In the genomic region with DNA sequence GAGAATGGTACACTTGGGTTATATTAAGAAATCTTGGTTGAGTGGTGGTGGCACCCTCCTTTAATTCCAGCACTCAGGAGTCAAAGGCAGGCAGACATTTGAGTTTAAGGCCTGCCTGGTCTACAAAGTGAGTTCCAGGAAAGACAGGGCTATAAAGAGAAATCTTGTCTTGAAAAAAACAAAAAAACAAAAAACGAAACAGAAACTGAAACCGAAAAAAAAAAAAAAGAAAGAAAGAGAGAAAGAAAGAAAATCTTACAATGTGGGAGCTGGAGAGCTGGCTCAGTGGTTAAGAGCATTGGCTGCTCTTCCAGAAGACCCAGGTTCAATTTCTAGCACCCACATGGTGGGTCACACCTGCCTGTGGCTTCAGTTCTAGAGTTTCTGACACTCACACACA, we compare ENCODE assay signal across 23 mouse cellular contexts. TPM values are rescaled to one million over a fixed set of nuclear protein-coding genes. Genes with fewer than 3 reads are reported as not detected.
"Had no signal": no experiment of that assay in that cellular context is flagged by ENCODE, and none has a peak within 500 bp of the region (broad histone marks: within the 10 kb centered on the region; RNA-seq: fewer than 3 reads in every experiment).

No protein-coding gene starts in this region.

- H3K4me3 ChIP-seq: kidney, embryonic 15.5 days; limb, embryonic 12.5 days; limb, embryonic 15.5 days; liver, embryonic 15.5 days; lung, embryonic 15.5 days; megakaryocyte, embryonic 14.5 days; midbrain, embryonic 10.5 days; midbrain, embryonic 13.5 days; myocyte; stomach, embryonic 15.5 days had no signal

- ATAC-seq: midbrain, embryonic 13.5 days; midbrain, embryonic 16.5 days had no signal

- H3K9me3 ChIP-seq: kidney, embryonic 15.5 days; limb, embryonic 12.5 days; limb, embryonic 15.5 days; liver, embryonic 15.5 days; lung, embryonic 15.5 days; megakaryocyte, embryonic 14.5 days; midbrain, embryonic 13.5 days; stomach, embryonic 15.5 days had no signal

- H3K27ac ChIP-seq: kidney, embryonic 15.5 days; limb, embryonic 12.5 days; limb, embryonic 15.5 days; liver, embryonic 15.5 days; lung, embryonic 15.5 days; midbrain, embryonic 10.5 days; midbrain, embryonic 13.5 days; stomach, embryonic 15.5 days had no signal

- H3K4me2 ChIP-seq: kidney, embryonic 15.5 days; limb, embryonic 12.5 days; limb, embryonic 15.5 days; liver, embryonic 15.5 days; lung, embryonic 15.5 days; midbrain, embryonic 13.5 days; stomach, embryonic 15.5 days had no signal

- H3K9ac ChIP-seq: kidney, embryonic 15.5 days; limb, embryonic 12.5 days; limb, embryonic 15.5 days; liver, embryonic 15.5 days; lung, embryonic 15.5 days; midbrain, embryonic 13.5 days; stomach, embryonic 15.5 days had no signal

- H3K27me3 ChIP-seq: kidney, embryonic 15.5 days; limb, embryonic 12.5 days; limb, embryonic 15.5 days; liver, embryonic 15.5 days; lung, embryonic 15.5 days; megakaryocyte, embryonic 14.5 days; midbrain, embryonic 13.5 days; stomach, embryonic 15.5 days had no signal

- DNase-seq: kidney, adult 11 months; kidney, adult 8-10 months; kidney, postnatal 10 days; kidney, postnatal 4 days; left cerebral cortex, postnatal 4 days; lung, adult 18-20 months; lung, postnatal 10 days; lung, postnatal 36 days; thymus, postnatal 14 days had no signal

RNA-seq across cellular contexts. Expression of a gene that starts 26.7 kb away (rescaled TPM):
- total RNA-seq: monocyte, adult 5-6 weeks had no signal

RNA-seq across cellular contexts. Expression of a gene that starts 59.9 kb away (rescaled TPM):
- total RNA-seq: monocyte, adult 5-6 weeks had no signal
- polyA plus RNA-seq: limb, embryonic 12.5 days; limb, embryonic 15.5 days; liver, embryonic 15.5 days; lung, embryonic 15.5 days; midbrain, embryonic 10.5 days; myocyte; neural tube, embryonic 11.5 days; urinary bladder, adult 2 months had no signal
